Mouse (Mus musculus) G1E (cell line): ENCODE data around the gene Gm17720.

ENCODE experiments used
- CTCF ChIP-seq: IDR thresholded peaks from 2 replicates; pipeline ENCODE4 v1.5.1; 2012; ENCODE audit warnings: low read depth, low read length, inconsistent platforms, mixed read lengths
- GATA1 ChIP-seq: IDR thresholded peaks from 2 replicates; pipeline ENCODE4 v1.6.1; 2012; ENCODE audit warnings: borderline replicate concordance, low read length, inconsistent platforms, mixed read lengths

DNA sequence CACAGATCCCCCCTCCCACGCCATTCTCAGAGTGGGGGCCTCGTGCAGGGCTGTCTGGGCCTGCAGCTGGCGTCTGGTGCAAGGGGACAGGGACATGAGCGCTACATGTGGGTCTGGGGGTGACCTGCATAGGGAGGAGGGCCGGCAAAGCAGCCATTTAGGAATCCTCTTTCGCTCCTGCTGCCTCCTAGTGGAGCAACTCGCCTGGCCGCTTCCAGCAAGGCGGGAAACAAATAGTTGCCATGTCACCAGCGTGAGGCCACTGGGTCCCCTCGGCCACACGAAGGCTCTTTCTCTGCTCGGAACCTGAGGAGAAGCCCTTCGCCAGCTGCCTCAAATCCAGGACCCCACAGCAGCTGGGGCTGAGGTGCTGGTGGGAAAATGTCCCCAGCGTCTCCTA, 877 bp downstream of the Gm17720 start:
- no peak for TF ChIP-seq GATA1
- TF ChIP-seq CTCF = no peak
